Mouse (Mus musculus) kidney, embryonic 15.5 days (tissue): ENCODE measurements around the gene Retsat. TPM values are rescaled to one million over a fixed set of nuclear protein-coding genes. Genes with fewer than 3 reads are reported as not detected.

Experiments used
- ATAC-seq: fragments of 200-750 bp; cut with Nextera tagmentation; replicated peaks from 2 replicates; pipeline ENCODE4 v1.8.0; 2017; ENCODE audit warnings: moderate TSS enrichment; ENCODE audit not compliant: low FRiP score
- H3K27ac ChIP-seq: fragments of 300-500 bp; sonication (generic); 2 replicates; pipeline ENCODE4 v1.5.1; 2015; ENCODE audit warnings: mild to moderate bottlenecking, inconsistent platforms
- H3K27me3 ChIP-seq: fragments of 300-500 bp; sonication (generic); 2 replicates; pipeline ENCODE4 v1.6.1; 2015; ENCODE audit warnings: inconsistent platforms
- H3K36me3 ChIP-seq: fragments of 300-500 bp; sonication (generic); 2 replicates; pipeline ENCODE4 v1.6.1; 2015; ENCODE audit warnings: inconsistent platforms
- H3K4me1 ChIP-seq: fragments of 300-500 bp; sonication (generic); 2 replicates; pipeline ENCODE4 v1.6.1; 2015; ENCODE audit warnings: inconsistent platforms
- H3K4me2 ChIP-seq: fragments of 300-500 bp; sonication (generic); 2 replicates; pipeline ENCODE4 v1.6.1; 2015; ENCODE audit warnings: moderate library complexity, mild to moderate bottlenecking, inconsistent platforms
- H3K4me3 ChIP-seq: fragments of 300-500 bp; sonication (generic); replicated peaks from 2 replicates; pipeline ENCODE4 v1.5.1; 2015; ENCODE audit warnings: mild to moderate bottlenecking, inconsistent platforms
- H3K9ac ChIP-seq: fragments of 300-500 bp; sonication (generic); 2 replicates; pipeline ENCODE4 v1.6.1; 2015; ENCODE audit warnings: mild to moderate bottlenecking, inconsistent platforms
- H3K9me3 ChIP-seq: fragments of 300-500 bp; sonication (generic); replicated peaks from 2 replicates; pipeline ENCODE4 v1.6.1; 2016; ENCODE audit warnings: inconsistent platforms
- WGBS: fragments of 180-500 bp; shearing (Covaris S2); methylation state at CpG from one replicate; pipeline ENCODE4 v1.1.7; 2015; ENCODE audit warnings: mixed read lengths; 5-methylcytosine and 5-hydroxymethylcytosine counted together
- polyA plus RNA-seq: library from polyadenylated mRNA; unstranded; fragments of >200 nt; fragmentation: Nextera tagmentation; extraction: Ambion mirVana; gene quantifications from 2 replicates; pipeline ENCODE4 v1.2.1, GENCODE M21; 2015

Gene Retsat
- 22.1 and 24.6 TPM in 2 replicates for polyA plus RNA-seq

DNA sequence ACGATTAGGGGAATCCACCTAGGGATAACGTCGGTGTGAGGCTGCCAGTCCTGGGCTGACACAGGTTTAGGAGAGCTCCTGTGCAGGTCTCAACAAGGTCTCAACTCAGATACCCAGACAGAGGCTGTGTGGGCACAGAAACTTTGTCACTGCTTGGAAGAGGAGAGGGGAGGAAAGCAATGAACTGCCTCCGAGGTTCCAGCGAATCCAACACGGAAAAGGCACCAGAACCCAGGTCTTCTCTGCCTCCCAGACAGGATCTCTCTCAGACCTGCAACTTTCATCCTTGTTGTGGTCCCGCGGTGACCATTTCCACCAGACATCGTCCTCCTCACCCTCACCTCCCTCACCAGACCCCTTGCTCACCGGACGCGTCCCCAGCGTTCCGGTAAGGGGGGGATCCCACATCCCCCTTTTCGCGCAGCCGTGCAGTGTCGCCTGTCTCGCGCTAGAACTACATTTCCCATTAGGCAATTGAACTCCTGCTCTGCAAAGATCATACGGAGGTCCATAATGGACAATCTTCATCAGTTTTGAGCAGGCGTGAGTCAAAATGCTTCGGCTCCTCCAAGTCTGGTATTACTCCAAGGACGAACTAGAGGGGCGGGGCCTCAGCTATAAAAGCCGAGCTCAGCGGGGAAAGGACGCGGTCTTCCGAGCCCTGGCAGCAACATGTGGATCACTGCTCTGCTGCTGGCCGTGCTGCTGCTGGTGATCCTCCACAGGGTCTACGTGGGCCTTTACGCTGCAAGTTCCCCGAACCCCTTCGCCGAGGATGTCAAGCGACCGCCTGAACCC lies at the start of gene Retsat, which contains the start of gene Elmod3:
Gene Retsat, plus strand, starts transcription at position 520 of the 798 bp plus-strand sequence.
Gene Elmod3, minus strand, starts transcription at position 458 of the 798 bp plus-strand sequence.
- under 1% methylated on average over 38 of the region's 38 CpGs for WGBS
- H3K9ac ChIP-seq, result peak within 1 kb of the TSS; percentile 60
- H3K4me1 ChIP-seq, result peaks cover 22% of the 10 kb centered on the region
- H3K4me2 ChIP-seq, result peak within 1 kb of the TSS; percentile 75
- H3K27ac ChIP-seq, result peak within 1 kb of the TSS; percentile 86
- ATAC-seq, result peak; percentile 91
- H3K9me3 ChIP-seq, result no peaks in the 10 kb centered on the region
- peaks cover 10% of the 10 kb centered on the region for H3K36me3 ChIP-seq
- H3K27me3 ChIP-seq, result no peaks in the 10 kb centered on the region
- peak within 1 kb of the TSS; percentile 61 for H3K4me3 ChIP-seq

DNA sequence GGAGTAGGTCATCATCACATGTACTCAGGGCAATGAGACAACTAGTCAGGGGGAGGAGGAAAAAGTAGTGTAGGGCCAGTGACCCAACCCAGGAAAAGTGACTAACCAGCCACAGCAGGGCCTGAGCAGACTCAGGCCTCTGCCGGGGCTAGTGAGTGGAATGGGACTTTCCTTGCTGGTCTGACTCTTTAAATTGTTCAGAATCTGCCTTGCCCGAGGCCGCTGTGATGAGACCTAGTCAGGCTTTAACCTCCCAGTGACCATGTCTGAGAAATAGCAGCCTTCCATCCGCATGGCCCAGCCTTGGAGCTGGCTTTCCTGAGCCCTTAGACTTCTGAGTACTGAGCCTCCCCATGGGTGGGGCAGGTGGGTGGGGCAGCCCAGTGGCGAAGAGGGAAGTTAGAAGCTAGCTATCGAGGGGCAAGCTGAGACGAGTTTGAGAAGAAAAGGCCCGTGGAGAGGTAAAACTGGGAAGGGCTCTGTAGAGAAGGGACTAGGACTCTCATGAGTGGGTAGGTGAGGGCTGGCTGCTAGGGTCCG lies 49.2 kb upstream of the Retsat start:
- Histone ChIP-seq H3K27ac (no peak overlapping the region), H3K4me3 (no peak overlapping the region), H3K4me1 (peaks cover 51% of the 10 kb centered on the region), H3K9ac (no peak overlapping the region), H3K27me3 (no peaks in the 10 kb centered on the region), H3K36me3 (no peaks in the 10 kb centered on the region), H3K9me3 (no peaks in the 10 kb centered on the region), H3K4me2 (no peak overlapping the region)
- no peak for ATAC-seq
- 60% methylated on average over 9 of the region's 9 CpGs for WGBS

- peak overlapping the region; percentile 18; the same call in 1 of the 2 replicates for H3K27ac ChIP-seq
- WGBS, result 57% methylated on average over 6 of the region's 6 CpGs
- peaks cover 43% of the 10 kb centered on the region for H3K4me1 ChIP-seq
- no peaks in the 10 kb centered on the region for H3K36me3 ChIP-seq
- no peak for ATAC-seq
- H3K9ac ChIP-seq, result no peak overlapping the region
- no peak overlapping the region for H3K4me3 ChIP-seq
- no peaks in the 10 kb centered on the region for H3K27me3 ChIP-seq
- H3K4me2 ChIP-seq, result no peak overlapping the region
- H3K9me3 ChIP-seq, result no peaks in the 10 kb centered on the region
Observed at GRCm38 (mm10) chr6:72550025-72550424, 48.2 kb upstream of the Retsat start.

- Histone ChIP-seq H3K9ac (no peak overlapping the region), H3K9me3 (no peaks in the 10 kb centered on the region), H3K27me3 (no peaks in the 10 kb centered on the region), H3K4me2 (no peak overlapping the region), H3K4me1 (peaks cover 39% of the 10 kb centered on the region), H3K4me3 (no peak overlapping the region), H3K27ac (no peak overlapping the region; the same call in 1 of the 2 replicates), H3K36me3 (no peaks in the 10 kb centered on the region)
- ATAC-seq, result no peak
- 86% methylated on average over 10 of the region's 10 CpGs for WGBS
Observed at GRCm38 (mm10) chr6:72550503-72551100, 47.7 kb upstream of the Retsat start.

DNA sequence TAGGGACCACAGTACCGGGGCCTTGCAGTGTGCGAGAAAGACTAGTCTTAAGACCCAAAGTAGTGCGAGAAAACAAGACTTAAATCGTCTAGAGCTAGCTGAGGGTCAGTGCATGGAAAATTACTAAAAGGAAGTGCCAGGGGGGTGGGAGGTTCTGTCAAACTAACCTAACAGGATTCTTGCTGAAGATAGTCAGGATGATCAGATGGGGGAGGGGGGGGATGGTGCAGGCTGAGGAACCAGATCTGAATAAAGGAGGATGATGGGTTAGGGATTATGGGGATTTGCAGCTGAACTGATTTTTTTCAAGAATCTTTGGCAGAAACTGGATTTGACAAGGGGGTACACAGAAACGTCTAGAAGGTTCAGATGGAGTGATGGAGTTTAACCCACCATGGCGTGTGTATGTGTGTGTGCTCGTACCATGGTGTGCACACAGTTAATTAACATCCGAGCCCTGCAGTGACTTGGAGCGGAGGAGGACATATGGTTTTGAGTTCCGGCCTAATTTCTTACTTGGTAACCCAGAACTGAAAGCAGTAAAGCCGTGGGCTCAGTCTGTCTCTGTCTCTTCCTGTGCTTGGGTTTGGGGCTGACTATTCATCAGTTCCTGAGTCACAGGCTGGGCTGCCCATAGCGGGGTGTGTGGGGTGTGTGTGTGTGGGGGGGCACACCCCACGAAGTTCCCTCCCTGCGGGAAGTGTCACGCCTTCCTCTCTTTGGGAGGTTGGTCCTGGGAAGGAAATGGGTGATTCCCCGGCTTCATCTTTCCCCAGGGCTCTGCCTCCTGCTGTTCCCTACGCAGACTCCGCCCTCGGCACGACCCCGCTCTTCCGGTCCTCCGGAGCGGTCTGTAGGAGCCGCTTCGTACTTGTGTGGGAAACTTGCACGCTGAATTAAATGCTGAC lies 45.9 kb upstream of the Retsat start:
- H3K4me3 ChIP-seq, result peak overlapping the region; percentile 39
- ATAC-seq, result peak; percentile 95
- peaks cover 39% of the 10 kb centered on the region for H3K4me1 ChIP-seq
- H3K36me3 ChIP-seq, result no peaks in the 10 kb centered on the region
- peak overlapping the region; percentile 94 for H3K27ac ChIP-seq
- no peaks in the 10 kb centered on the region for H3K27me3 ChIP-seq
- no peaks in the 10 kb centered on the region for H3K9me3 ChIP-seq
- H3K4me2 ChIP-seq, result peak overlapping the region; percentile 67
- H3K9ac ChIP-seq, result peak overlapping the region; percentile 46
- 13% methylated on average over 27 of the region's 27 CpGs for WGBS

DNA sequence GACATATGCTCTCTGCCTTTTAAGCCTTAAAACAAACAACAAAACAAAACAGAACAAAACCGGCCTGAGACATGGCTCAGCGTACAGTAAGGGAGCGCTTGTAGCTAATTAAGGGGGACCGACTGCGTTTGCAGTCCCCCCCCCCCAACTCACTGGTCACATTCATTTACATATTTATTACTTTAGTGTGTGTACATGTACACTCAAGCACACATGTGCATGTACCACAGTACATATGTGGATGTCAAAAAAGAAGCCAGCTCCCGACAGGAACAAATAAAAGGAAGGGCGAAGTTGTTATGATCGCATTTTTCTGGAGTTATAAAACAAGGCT lies 45.2 kb upstream of the Retsat start:
- no peaks in the 10 kb centered on the region for H3K36me3 ChIP-seq
- H3K27ac ChIP-seq, result peak overlapping the region; percentile 94
- peak overlapping the region; percentile 39 for H3K4me3 ChIP-seq
- no peaks in the 10 kb centered on the region for H3K27me3 ChIP-seq
- peak; percentile 35 for ATAC-seq
- H3K9me3 ChIP-seq, result no peaks in the 10 kb centered on the region
- peak overlapping the region; percentile 46 for H3K9ac ChIP-seq
- WGBS, result 12% methylated on average over 8 of the region's 8 CpGs
- H3K4me2 ChIP-seq, result peak overlapping the region; percentile 67
- H3K4me1 ChIP-seq, result peaks cover 39% of the 10 kb centered on the region

- H3K27ac ChIP-seq, result no peak overlapping the region
- 82% methylated on average over 8 of the region's 8 CpGs for WGBS
- peaks cover 17% of the 10 kb centered on the region for H3K4me1 ChIP-seq
- no peak overlapping the region for H3K4me3 ChIP-seq
- peaks cover 4% of the 10 kb centered on the region; the same call in 1 of the 2 replicates for H3K36me3 ChIP-seq
- no peaks in the 10 kb centered on the region for H3K9me3 ChIP-seq
- H3K27me3 ChIP-seq, result no peaks in the 10 kb centered on the region
- ATAC-seq, result no peak
- no peak overlapping the region for H3K4me2 ChIP-seq
- H3K9ac ChIP-seq, result no peak overlapping the region
Observed at GRCm38 (mm10) chr6:72560801-72561200, 37.5 kb upstream of the Retsat start.

DNA sequence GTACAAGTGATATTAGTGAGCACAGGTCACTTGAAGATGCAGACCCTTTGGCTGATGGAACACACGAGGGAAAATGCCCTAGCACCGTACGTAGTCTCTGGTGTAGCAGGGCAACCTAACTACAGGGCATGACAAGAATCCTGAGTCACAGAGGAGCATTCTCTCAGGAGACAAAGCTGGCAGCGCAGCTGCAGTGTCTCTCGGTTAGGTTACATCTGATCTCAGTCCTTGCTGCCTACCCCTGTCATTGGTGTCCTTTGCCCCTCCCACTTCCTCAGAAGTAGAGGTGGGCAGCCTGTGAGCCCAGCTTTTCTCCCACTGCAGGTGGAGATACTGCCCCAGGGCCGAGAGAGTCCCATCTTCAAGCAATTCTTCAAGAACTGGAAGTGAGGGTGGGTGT lies 35.8 kb upstream of the Retsat start:
- Histone ChIP-seq H3K4me1 (peaks cover 24% of the 10 kb centered on the region), H3K9ac (no peak overlapping the region), H3K27me3 (no peaks in the 10 kb centered on the region), H3K36me3 (peaks cover 4% of the 10 kb centered on the region), H3K27ac (peak overlapping the region; percentile 18; the same call in 1 of the 2 replicates), H3K4me3 (no peak overlapping the region), H3K4me2 (no peak overlapping the region), H3K9me3 (no peaks in the 10 kb centered on the region)
- 45% methylated on average over 6 of the region's 6 CpGs for WGBS
- ATAC-seq, result 0 out of 2 replicates have a peak, but pooled peaks have one; percentile 12

DNA sequence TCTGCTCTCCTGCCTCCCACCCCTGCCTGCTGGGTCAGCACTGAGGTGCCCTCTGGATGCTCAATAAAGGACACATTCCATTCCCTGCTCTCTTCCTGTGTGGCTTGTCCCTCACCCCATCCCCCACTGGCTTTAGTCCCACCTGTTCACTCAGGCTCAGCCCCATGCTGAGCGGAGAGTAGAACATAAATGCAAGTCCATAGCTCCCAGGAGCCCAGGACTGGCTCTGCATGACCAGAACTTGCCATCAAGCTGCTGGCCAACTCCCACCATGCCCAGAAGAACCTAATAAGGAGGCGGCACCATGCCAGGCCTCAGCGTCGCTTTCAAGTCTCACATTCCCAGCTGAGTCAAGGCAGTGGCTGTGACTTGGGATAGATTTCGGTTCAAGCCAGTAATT lies 35.4 kb upstream of the Retsat start:
- Histone ChIP-seq H3K36me3 (peaks cover 4% of the 10 kb centered on the region), H3K9ac (no peak overlapping the region), H3K27ac (peak overlapping the region; percentile 18; the same call in 1 of the 2 replicates), H3K27me3 (no peaks in the 10 kb centered on the region), H3K4me2 (no peak overlapping the region), H3K4me3 (no peak overlapping the region), H3K9me3 (no peaks in the 10 kb centered on the region), H3K4me1 (peaks cover 24% of the 10 kb centered on the region)
- 70% methylated on average over 5 of the region's 5 CpGs for WGBS
- ATAC-seq, result 0 out of 2 replicates have a peak, but pooled peaks have one; percentile 33

DNA sequence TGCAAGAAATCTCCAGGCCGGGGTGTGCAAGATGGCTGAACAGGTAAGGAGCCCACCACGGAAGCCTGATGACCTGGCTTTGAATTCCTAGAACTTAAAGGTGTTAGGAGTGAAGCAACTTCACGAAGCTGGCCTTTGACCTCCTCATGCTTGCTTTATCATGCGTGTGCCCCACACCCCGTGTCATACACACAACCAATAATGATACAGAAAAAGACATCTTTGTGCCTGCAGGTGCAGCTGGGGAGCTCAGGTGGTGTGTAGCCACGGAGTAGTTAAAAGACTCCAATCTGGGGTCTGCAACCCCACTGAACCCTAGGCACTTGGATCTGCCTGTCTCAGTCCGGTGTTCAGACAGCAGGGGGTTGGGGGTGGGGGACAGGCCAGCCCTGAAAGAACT lies 32.8 kb upstream of the Retsat start:
- no peaks in the 10 kb centered on the region for H3K9me3 ChIP-seq
- H3K4me2 ChIP-seq, result no peak overlapping the region
- peak overlapping the region; percentile 49; the same call in 1 of the 2 replicates for H3K27ac ChIP-seq
- no peak overlapping the region for H3K9ac ChIP-seq
- no peak overlapping the region for H3K4me3 ChIP-seq
- H3K27me3 ChIP-seq, result no peaks in the 10 kb centered on the region
- WGBS, result 74% methylated on average over 7 of the region's 7 CpGs
- peaks cover 8% of the 10 kb centered on the region for H3K36me3 ChIP-seq
- ATAC-seq, result peak; percentile 14; the same call in 1 of the 2 replicates
- peaks cover 24% of the 10 kb centered on the region for H3K4me1 ChIP-seq

DNA sequence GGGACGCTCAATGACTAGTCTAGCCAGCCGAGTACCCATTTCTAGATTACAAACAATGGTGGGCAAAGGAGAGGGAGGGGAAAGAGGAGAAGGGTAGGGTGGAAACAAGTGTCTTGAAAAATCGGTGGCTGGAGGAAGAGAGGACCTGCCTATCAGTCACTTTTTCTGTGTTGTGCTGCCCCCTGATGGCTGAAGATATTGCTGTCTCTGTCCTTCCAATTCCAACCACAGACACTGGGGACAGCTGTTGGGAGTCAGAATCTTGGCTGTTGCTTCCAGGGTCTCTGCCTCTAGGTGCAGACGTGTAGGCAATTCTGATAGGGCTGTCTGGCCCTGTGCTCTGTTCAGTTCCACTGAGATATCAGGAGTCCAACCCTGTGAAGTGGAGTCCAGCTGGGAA lies 32.2 kb upstream of the Retsat start:
- no peak overlapping the region for H3K27ac ChIP-seq
- WGBS, result 6% methylated on average over 4 of the region's 4 CpGs

More for the DNA sequence above, 32.2 kb upstream of the Retsat start:
- H3K9ac ChIP-seq, result no peak overlapping the region
- peaks cover 8% of the 10 kb centered on the region for H3K36me3 ChIP-seq
- H3K4me2 ChIP-seq, result no peak overlapping the region
- no peaks in the 10 kb centered on the region for H3K9me3 ChIP-seq
- peak; percentile 71 for ATAC-seq
- H3K27me3 ChIP-seq, result no peaks in the 10 kb centered on the region
- H3K4me3 ChIP-seq, result no peak overlapping the region
- peaks cover 24% of the 10 kb centered on the region for H3K4me1 ChIP-seq
